Mouse (Mus musculus): ENCODE results near the gene Myb. TPM values are rescaled to one million over a fixed set of nuclear protein-coding genes. Genes with fewer than 3 reads are reported as not detected.
"Not testable (repeated sequence)": the region's sequence is repeated elsewhere in the genome, so short reads cannot be mapped to it uniquely, and the experiment has no call there.

Myb gene
- total RNA-seq, 2 experiments from 2014 or later = 0.10 to 0.16 TPM

DNA sequence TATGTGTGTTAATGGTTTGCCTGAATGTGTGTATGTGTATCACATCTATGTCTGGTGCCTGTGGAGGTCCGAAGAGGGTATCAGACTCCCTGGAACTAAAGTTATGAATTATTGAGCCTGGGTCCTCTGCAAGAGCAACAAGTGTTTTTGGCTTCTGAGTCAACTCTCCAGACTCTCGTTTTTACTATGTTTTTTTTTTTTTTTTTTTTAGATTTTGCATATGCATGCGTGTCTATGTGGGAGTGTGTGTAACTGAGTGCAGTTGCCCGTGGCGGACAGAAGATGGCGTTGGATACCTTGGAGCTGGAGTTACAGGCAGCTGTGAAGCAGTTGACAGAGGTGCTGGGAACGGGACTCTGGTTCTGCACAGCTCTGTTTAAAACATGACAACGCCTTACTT, 7.7 kb upstream of the Myb start:
- DNase-seq = no peak

GRCm38 (mm10) chr10:21167842-21168241, 7.1 kb upstream of the Myb start:
- DNase-seq = no peak

DNA sequence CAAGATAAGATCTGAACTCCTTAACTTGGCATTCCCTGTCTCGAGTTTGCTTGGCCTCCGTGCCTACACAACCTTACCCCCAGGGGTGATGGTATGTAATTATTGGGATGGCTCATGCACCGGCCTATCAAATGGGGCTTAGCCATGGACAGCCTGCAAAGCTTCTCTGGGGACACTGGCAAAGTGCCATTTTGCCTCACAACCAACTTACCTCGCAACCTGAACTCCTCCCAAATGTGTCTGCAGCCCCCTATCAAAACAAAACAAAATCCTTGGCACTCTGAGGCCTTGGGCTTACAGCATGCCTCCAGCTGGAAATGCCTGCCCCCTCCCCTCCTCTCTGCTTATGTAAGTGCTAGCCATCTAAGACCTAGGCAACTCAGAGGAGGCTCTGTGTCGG, 6.4 kb upstream of the Myb start:
- DNase-seq = no peak

GRCm38 (mm10) chr10:21165411-21165810, 4.6 kb upstream of the Myb start:
- no peak for DNase-seq

GRCm38 (mm10) chr10:21162124-21162523, 1.3 kb upstream of the Myb start:
- DNase-seq = no peak

DNA sequence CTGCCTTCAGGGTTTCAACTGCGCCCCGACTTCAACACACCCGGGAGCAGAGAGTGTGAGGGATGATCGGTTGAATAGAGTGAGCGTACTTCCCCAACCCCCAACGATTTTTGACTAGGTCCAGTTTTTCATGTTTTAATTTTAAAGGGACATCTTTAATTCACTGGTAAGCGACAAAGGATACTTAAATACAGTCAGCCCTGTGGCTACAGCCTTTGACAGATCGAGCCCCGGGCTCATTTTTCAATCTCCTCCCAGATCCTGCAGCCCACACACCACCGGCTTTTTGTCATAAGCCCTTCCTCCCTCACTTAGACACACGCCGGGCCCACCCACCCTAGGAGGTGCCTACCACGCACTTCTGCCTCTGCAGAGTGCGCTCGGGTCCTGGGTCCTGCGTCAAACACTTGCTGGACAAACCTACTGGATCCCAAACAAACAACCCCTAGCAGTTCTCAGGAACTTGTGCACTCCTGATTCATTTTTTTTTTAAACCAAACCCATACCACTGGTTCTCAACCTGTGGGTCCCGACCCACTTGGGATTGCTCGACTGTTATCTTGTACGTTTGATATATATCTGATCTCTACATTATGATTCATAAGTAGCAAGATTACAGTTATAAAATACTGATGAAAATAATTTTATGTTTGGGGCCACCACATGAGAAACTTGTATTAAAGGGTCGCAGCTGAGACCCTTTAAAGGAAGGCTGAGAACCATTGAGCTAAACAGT, 743 bp upstream of the Myb start:
- peak in 1 of 2 experiments; percentile 1 for DNase-seq

DNA sequence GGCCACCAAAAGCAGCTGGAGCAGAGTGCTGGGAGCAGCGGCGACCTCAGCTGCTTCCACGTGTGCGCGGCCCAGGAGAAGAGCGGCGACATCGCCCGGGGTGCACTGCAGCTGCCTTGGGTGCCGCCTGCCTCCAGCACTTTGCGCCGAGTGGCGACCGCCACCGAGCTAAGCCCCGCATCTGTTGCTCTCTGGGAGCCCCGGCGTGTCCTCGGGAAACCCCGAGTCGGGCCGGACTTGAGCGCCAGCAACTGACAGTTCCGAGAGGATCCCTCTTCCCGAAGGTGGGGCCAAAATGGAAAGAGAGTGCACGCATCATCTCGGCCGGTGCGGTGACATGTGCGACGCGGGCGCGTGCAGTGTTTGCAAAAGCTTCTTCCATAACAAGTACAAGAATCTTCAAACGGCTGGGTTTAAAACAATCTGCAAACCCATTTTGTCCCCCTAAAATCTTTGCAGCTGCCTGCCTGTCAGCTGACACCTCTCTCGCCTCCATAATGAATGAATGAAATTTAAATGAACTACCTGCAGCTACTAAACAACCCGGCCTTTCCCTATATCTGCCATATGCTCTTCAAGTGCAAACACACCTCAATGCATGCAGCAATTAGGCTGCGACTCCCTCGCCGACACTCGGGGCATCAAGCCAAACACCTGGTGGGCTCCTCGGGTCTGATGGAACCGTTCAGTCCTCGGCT, 938 bp downstream of the Myb start:
- peak; percentile 23 to 35 for DNase-seq

DNA sequence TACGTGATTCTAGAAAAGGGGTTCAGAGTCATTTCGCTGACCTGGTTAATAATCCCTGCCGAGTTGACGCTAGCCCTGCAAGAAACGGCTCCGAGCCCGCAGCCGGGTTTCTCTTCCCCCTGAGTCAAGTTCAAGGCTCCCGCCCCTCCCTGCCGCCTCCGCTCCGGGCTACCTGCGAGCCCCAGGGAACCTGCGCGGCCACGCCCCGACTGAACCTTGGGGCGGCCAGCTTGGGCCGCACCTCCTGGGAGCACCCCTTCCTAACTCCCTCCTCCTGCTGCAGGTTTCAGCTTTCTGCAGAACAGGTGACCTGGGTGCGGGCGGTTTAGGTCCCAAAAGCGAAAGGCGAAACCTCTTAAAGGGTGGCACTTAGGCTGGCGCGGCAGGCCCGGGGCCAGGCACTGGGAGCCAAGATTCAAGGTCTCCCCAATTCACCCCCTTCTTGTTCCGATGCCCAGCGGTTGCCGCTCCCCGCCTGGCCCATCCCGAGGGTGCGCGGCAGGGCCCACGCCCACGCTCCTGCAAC, 1.8 kb downstream of the Myb start:
- DNase-seq = peak; percentile 36 to 53

DNA sequence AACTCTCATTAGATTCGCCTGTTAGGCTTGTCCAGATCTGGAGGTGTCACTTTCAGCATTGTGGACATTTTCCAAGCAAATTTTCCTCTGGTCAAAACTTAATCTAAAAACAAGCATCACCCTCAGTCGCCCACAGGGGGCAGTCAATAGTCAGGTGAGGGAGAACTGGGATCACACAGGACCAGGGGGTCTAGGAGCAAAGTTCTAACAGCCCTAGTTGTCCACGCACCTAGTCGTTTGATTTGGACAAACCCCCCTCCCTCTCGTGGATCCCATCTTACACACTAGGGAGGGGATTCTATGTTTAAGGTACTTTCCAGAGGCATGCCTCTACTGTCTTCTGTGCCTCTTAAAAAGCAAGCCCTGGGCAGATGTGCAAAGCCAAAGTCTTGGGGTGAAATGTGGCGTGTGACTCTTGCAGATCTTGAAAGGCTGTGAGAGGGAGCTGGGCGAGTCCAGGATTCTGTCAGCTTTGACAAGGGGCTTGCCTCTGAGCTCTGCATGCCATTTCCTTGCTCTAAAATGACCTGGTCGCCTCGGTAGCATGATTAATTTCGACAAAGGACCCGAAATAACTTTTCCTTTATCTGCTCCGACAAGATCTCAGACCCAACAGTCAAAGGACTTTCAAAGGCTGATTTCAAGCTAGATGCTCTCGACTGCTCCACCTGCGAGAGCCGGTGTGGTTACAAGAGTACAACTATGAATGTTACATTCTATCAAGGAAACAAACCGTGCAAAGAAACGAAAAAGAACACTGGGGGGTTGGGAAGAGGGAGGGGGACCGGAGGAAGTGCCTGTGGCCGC, 2.5 kb downstream of the Myb start:
- DNase-seq = peak; percentile 45 to 66

GRCm38 (mm10) chr10:21156953-21157499, 3.8 kb downstream of the Myb start:
- no peak for DNase-seq

GRCm38 (mm10) chr10:21156416-21156815, 4.4 kb downstream of the Myb start:
- no peak for DNase-seq

DNA sequence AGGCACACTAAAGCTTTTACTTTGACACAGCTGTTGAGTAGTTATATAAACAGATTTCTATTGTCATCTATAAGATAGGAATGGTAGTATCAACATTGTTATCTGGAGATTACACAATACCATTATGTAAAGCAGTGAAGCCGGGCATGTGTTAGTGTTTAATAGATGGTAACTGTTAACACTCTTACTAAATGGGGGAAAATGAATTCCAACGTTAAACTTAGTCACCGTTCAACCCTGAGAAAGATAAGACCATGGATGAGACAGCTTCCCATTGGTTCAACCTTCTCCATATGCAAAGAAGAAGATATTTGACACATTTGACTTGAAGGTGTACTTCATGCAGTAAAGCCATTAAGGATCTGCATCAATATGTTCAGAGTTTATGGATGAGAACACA, 5.9 kb downstream of the Myb start:
- no peak for DNase-seq

DNA sequence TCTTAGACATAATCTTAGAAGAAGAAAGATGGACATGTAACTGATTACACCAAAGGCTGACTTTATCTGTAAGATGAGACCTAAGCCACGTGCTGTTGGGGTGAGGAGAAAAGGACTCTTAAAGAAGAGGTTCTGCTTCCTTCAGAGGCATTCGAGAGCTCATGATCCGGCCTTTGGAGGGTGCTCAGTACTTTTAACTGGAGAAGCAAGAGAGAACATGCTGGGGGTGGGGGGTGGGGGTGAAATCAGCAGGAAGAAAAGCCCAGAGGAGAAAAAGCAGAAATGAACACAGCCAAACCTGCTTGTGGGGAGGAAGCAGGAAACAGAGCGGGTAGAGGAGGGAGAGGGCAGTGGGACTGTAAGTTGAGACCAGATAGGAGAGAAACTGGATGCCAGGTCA, 7.4 kb downstream of the Myb start:
- DNase-seq = no peak

DNA sequence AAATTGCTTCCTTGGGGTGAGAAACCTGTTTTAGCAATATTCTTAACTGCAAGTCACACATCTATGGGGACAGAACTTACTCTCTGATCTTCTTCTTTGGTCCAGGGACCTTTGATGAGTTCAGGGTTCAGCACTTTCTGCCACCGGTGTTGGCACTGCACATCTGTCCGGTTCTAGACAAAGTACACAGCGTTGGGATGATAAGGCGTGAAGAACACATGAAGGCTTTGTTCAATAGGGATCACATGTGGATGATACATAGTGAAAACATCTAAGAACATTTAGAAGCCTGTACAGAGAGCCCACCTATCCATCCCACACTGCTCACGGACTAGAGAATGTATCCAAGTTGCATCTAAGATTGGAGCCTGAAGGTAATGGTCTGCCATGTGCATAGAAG, 8.0 kb downstream of the Myb start:
- DNase-seq = no peak

DNA sequence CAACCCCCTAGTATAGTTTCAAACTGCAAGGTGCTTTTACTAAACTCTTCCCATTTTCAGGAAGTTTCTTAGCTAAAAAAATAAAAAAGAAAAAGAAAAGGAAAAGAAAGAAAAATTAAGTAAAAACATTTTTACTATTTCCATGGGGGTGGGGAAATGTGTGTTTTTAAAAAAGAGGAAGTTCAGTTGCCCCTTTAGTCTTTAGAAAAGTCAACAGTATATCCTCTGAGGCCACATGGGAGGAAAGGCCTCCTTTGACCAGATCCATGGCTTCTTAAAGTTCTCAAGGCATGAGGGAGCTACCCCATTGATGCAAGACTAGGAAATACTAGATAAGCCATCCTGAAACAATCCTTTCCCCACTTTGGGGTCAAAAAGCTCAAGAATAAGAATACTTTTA, 9.5 kb downstream of the Myb start:
- no peak for DNase-seq

GRCm38 (mm10) chr10:21149945-21150344, 10.8 kb downstream of the Myb start:
- not testable (repeated sequence) for DNase-seq

DNA sequence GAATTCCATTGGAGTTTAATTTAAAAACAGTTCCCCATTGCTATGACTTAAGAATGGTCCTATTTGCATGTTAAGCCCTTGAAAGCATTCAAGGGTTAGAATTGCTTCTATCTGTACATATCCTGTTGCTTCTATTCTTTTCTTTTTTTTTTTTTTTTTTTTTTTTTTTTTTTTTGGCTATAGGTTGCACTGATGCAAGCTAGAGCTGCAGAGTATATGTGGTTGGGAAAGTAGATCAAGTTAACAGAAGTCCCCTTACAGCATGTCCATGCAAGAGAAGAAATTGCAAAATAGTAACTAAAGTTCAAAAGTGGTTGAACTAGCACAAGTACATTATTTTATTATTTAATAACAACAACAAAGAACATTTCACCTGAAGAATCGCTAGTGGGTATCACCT, 14.1 kb downstream of the Myb start:
- no peak for DNase-seq

GRCm38 (mm10) chr10:21146263-21146662, 14.5 kb downstream of the Myb start:
- DNase-seq = no peak

DNA sequence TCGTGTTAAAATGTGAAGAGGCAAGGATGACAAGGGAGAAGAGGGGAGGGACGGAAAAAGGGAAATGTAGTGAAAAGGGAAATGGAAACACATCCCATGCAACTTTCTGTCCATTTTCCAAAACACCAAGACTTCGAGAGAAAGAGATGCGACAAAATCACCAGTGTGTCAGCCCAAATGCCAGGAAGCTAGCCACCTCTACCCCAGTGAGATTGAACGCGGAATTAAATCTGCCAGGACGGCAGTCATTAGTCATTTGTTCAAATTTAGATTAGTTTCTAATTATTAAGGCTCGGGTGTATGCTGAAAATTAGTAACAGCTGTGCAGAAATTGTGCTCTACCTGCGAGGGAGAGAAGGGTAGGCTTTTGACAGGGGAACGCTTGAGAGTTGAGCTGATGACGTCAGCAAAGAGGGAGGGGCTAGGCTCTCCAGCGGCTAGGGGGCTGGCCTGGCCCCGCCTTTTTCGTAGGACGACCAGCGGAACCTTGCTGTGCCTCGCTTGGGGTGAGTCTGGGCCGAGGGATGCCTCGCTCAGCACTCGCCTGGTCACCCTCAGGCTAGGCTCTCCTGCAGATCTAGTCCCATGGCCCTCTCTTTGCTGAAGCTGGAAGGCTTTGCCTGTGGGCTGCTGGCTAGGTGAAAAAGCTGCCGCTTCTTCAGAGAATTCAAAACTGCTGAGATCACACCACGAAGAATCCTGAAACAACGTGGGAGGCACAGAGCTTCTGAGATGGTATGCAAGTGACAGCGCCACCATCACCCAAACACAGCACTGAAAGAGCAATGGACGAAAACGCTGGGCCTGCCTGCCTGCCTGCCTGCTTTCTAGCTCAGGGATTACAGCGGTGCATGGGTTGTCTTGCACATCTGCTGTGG, 15.9 kb downstream of the Myb start:
- peak; percentile 78 to 85 for DNase-seq

DNA sequence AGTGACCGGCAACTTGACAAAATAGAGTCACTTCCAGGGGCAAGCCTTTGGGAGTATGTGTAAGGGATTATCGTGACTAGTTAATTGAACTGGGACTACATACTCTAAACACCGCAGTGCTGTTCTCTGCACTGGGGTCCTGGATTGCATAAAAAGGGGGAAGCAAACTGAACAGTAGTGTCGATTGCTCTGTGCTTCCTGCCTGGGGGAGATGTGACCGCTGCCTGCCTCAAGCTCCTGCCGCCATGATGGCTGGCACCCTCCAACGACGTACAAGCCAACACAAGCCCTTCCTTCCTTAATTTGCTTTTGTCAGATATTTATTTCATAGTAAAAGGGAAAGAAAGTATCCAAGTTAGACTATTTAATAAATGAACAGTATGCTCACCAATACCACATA, 25.5 kb downstream of the Myb start:
- no peak for DNase-seq

DNA sequence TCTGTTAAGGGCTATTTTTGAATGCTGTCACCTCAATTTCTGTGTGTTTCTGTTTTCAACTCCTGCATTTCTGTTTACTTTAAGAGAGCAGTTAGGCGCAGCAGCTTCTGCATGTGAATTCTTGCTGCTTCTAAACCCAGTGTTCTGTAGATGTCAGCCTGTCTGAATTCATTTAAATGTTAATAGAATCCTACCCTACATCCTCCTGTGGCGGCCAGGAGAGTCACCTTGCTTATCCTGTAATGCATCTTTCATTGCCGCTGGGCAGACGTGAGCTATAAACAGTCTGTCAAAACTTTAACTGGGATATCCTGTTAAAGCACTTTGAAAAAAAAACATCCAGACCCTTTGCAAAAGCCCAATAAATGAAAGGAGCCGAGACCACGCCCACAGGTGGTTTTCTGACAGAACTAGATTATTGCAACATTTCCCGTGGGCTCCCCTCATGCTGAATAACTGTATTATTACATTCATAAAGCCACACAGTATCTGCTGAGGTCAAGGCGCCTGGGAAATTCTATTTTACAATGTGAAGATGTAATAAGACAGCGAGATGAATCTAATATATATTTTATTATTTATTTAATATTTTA, 29.8 kb downstream of the Myb start:
- no peak for DNase-seq

Data from adrenal gland, postnatal 36 days (tissue).